Mouse (Mus musculus): Measurements from ENCODE around the gene Chl1.

- TF ChIP-seq CTCF (IDR thresholded peaks at IDR 0.05; ENCODE audit: borderline replicate concordance, extremely low read depth, insufficient read depth, insufficient read length) = no peak
- TF ChIP-seq POLR2A (IDR thresholded peaks at IDR 0.05; ENCODE audit: borderline replicate concordance, extremely low read depth, insufficient read depth, insufficient read length, poor library complexity, severe bottlenecking) = no peak
Observed at GRCm38 (mm10) chr6:103706366-103706765, 196.0 kb downstream of the Chl1 start.

All from brain, embryonic 14.5 days (tissue).